Mouse (Mus musculus): ENCODE data around the gene Prdm10.

Gene Prdm10

GRCm38 (mm10) chr9:31353518-31353917 is 73.2 kb downstream of the Prdm10 start:
- no peak for DNase-seq (ENCODE audit: low read depth, low spot score)

DNA sequence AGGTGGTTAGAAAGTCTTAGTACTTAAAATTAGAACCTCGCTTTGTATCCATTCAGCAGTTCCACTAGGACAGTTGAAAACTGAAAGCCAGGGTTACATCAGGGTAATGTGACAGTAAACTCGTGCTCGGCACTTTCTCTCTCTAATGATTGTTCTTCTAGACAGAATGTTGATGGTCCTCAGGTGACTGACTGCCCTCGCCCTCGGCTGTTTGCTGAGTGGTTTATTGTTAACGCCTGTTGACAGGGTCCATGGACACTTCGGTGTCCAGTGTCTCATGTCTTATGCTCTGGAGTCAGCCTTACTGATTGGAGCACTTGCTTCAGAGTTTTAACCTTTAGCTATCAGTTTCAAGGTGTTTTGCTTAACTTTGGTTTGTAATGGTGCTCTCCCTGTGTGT is 73.7 kb downstream of the Prdm10 start:
- no peak for DNase-seq (ENCODE audit: low read depth, low spot score)

DNA sequence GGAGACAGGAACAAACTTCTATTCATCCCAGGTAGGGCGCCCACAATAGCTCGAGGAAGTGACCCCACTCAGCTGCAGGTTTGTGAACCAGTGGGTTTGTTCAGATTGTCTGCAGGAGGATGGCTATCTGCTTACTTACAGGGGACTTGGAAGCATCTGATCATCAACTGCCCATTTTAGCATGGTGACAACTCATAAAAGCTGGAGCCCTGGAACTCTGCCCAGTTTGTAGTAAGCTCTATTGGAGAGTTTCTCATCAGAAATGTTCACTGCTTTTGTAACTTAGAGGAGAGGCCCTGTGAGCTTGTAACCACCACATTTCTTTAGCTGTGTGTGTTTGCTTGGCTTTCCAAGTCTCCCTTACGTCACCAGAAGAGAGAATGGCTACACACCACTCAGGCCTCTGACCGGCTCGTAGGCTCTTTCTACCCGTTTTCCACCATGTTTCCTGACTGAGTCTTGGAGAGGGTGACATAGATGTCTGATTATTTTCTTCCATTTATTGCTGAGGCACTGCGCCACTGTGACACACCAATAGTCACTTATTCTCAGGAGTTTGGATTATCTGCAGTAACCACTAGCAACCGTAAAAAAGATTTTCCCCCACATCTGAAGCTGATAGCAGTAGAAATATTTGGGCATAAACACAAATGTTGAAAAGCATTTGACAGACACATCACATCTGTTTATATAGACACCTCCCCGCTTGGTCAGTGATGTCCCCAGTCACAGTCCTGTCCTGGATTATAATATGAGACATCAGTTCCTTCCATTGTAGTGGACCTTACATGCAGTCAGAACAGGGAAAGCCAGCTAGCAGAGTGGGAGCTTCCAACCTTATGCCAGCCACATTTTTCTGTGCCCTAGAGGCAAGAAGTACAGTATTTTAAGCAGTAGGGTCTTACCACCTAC is 83.6 kb downstream of the Prdm10 start:
- DNase-seq (ENCODE audit: low read depth, low spot score), result no peak

GRCm38 (mm10) chr9:31365086-31365485 is 84.7 kb downstream of the Prdm10 start:
- DNase-seq (ENCODE audit: low read depth, low spot score), result no peak

DNA sequence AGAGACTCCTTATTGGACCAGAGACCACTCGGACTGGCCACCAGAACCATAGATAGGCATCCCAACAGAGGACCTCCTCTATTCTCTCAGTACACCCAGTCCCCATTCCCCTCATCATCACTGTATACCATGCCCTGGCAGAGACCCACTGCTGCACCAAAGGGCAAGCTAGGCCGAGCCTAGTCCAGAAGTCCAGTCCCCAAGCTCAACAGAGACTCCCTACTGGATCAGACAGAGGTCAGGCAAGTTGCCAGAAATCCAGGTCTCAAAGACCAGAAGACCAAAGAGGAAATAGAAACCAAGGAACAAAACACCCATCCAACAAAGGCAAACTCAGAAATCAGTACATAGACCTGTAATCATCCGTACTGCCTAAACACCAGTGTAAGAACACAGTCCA is 91.4 kb downstream of the Prdm10 start:
- no peak for DNase-seq (ENCODE audit: low read depth, low spot score)

GRCm38 (mm10) chr9:31376661-31377060 is 96.3 kb downstream of the Prdm10 start:
- DNase-seq (ENCODE audit: low read depth, low spot score), result no peak

GRCm38 (mm10) chr9:31384786-31385499 is 104.6 kb downstream of the Prdm10 start:
- no peak for DNase-seq (ENCODE audit: low read depth, low spot score)

DNA sequence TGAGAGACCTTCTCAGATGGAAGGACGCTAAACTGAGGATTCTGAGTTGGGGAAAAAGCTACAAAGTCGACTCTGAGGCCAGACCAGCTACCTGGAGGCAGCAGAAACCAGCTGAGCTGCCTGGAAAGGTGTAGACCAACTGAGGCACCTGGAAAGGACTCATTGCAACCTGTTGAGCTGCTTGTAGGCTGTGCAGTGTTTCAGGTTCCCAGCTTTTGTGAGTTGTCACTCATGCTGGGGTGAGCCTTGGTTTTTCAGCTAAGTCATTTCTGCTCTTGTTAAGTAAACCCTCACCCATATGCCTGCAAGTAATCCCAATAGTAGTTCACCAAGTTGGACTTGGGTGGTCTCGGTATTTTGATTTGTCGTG is 105.1 kb downstream of the Prdm10 start:
- no peak for DNase-seq (ENCODE audit: low read depth, low spot score)

- DNase-seq (ENCODE audit: low read depth, low spot score), result peak; percentile 79
Observed at GRCm38 (mm10) chr9:31385947-31386354, 105.6 kb downstream of the Prdm10 start, which contains the start of gene Nfrkb. TSS of gene Nfrkb (plus strand) at chr9:31386192.

GRCm38 (mm10) chr9:31386368-31387180 is 106.2 kb downstream of the Prdm10 start:
- no peak for DNase-seq (ENCODE audit: low read depth, low spot score)

- no peak for DNase-seq (ENCODE audit: low read depth, low spot score)
Observed at GRCm38 (mm10) chr9:31387206-31387605, 106.9 kb downstream of the Prdm10 start.

DNA sequence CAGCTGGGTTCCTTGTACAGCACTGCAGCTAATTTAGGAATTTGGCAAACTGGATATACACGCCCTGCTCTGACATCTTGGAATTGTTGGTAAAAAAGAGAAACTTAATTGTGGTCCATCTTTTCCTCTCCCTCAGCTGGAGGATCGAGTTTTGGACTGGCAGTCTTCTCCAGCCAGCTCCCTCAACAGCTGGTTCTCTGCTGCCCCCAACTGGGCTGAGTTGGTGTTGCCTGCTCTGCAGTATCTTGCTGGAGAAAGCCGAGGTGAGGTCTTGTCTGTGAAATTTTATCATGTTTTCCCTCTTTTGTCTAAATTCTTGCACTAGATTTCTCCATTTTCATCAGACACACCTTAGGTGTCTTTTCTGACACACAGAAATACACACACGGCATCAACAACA is 120.1 kb downstream of the Prdm10 start:
- DNase-seq (ENCODE audit: low read depth, low spot score), result no peak

GRCm38 (mm10) chr9:31404311-31404710 is 124.0 kb downstream of the Prdm10 start:
- DNase-seq (ENCODE audit: low read depth, low spot score), result no peak

DNA sequence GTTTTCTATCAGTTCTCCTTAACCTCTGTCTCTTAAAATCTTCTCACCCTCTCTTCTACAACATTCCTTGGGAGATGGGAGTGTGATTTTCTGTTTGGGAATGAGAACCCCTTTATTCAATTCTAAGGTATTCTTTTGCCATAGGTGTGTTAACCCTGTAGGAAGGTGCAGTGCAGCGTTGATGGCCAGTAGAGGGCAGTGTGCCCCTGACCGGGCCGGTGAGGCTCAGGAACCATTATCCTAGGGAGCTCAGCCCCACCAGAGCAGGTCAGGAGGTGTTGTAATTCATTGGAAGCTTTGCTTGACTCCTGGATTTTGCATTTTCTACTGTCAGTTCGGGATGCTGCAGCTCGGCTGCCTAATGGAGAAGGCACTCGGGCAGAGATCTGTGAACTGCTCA is 124.9 kb downstream of the Prdm10 start:
- no peak for DNase-seq (ENCODE audit: low read depth, low spot score)

- no peak for DNase-seq (ENCODE audit: low read depth, low spot score)
Observed at GRCm38 (mm10) chr9:31412165-31412564, 131.8 kb downstream of the Prdm10 start.

GRCm38 (mm10) chr9:31418821-31419220 is 138.5 kb downstream of the Prdm10 start:
- DNase-seq (ENCODE audit: low read depth, low spot score), result no peak

- no peak for DNase-seq (ENCODE audit: low read depth, low spot score)
Observed at GRCm38 (mm10) chr9:31422143-31422542, 141.8 kb downstream of the Prdm10 start.

- no peak for DNase-seq (ENCODE audit: low read depth, low spot score)
Observed at GRCm38 (mm10) chr9:31428971-31429370, 148.6 kb downstream of the Prdm10 start.

DNA sequence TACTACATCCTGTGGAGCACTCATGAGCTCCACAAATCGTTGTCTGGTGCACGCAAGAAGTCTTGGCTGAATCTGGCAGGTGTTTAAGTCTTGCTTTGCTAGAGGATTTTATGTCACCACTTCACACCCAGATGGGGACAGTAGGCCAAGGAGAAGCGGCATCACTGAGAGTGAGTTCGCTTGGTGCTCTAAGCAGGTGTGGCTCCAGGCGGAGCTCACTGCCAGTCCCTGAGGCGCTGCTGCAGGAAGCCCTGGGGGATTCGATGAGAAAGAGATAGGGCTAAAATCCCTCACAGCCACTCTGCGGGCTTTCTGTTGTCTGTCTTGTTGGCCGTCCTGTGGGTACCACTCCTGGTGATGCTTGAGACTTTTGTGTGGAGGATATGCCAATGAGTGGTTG is 149.7 kb downstream of the Prdm10 start:
- DNase-seq (ENCODE audit: low read depth, low spot score), result no peak

All from brain, embryonic 18.5 days (tissue).